Mouse (Mus musculus): ENCODE results near the gene Arhgef2.

Gene Arhgef2

DNA sequence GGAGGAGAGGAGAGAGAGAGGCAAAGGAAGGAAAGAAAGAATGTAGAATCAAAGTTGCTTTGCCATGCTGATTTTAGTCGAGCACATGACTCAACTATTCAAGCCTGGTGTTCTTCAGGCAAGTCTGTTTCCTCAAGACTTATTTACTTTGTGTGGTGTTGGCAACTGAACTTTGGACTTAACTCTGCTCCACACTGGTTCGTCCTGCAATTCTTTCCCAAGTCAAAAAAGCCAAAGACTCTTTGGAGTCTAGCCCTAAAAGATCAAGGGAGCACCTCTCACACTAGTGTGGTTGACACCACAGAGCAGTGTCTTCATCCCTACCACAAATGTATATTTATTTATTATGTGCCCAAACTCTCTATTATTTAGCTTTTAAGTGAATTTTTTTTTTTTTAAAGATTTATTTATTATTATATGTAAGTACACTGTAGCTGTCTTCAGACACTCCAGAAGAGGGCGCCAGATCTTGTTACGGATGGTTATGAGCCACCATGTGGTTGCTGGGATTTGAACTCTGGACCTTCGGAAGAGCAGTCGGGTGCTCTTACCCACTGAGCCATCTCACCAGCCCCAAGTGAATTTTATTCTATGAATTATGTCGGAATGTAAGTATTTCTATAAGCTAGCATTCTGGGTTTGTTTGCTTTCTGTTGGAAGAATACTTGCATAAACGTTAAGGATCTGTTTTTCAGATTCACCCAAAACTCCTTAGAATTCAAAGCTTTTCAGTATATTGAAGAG is 78.6 kb downstream of the Arhgef2 start:
- DNase-seq (ENCODE audit: low spot score) = no peak

- peak; percentile 91 for DNase-seq (ENCODE audit: low spot score)
These were observed 79.5 kb downstream of the Arhgef2 start, which contains the start of gene Khdc4 for GRCm38 (mm10) chr3:88684980-88685941. Gene Khdc4 (plus strand): TSS chr3:88685803.

DNA sequence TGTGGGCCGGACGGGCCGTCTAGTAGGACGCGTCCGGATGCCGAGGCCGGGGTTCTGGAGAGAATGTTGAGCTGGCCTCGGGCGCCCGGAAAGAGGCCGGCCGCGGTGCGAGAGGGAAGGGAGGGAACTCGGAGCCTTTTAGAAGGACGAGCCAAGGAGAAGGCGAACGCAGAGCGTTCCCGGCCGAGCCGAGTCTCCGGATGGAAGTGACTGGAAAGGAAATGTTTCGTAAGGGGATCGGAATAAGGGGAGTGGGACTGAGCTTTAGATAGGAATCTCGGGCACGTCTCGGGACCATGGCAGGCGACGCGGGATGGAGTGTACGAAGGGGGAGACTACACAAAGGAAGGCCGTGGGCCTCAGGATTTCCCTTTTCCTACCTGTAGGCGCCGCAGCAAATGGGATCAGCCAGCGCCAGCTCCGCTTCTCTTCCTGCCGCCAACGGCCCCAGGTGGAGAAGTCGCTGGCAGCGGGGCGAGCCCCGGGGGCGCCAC is 80.2 kb downstream of the Arhgef2 start:
- no peak for DNase-seq (ENCODE audit: low spot score)

GRCm38 (mm10) chr3:88686734-88687611 is 81.2 kb downstream of the Arhgef2 start:
- no peak for DNase-seq (ENCODE audit: low spot score)

- no peak for DNase-seq (ENCODE audit: low spot score)
These were observed 83.3 kb downstream of the Arhgef2 start for GRCm38 (mm10) chr3:88689079-88689478.

DNA sequence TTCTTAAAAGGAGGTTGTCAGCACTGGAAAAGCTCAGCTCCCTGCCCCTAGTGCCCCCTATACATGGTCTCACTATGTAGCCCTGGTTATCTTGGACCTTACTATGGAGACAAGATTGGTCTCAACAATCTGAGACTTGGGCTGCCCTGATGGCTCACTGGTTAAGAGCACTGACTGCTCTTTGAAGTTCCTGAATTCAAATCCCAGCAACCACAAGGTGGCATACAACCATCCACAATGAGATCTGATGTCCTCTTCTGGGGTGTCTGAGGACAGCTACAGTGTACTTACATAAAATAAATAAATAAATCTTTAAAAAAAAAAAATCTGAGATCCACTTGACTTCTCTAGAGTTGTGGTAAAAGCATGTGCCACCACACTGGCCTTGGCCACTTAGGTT is 89.8 kb downstream of the Arhgef2 start:
- no peak for DNase-seq (ENCODE audit: low spot score)
